Mouse (Mus musculus) testis, postnatal 14 days (tissue): ENCODE data around the gene Serp1.

Experiments used
- DNase-seq: peaks from one replicate; pipeline ENCODE4 v3.0.0; 2021; ENCODE audit warnings: low spot score

Gene Serp1

DNA sequence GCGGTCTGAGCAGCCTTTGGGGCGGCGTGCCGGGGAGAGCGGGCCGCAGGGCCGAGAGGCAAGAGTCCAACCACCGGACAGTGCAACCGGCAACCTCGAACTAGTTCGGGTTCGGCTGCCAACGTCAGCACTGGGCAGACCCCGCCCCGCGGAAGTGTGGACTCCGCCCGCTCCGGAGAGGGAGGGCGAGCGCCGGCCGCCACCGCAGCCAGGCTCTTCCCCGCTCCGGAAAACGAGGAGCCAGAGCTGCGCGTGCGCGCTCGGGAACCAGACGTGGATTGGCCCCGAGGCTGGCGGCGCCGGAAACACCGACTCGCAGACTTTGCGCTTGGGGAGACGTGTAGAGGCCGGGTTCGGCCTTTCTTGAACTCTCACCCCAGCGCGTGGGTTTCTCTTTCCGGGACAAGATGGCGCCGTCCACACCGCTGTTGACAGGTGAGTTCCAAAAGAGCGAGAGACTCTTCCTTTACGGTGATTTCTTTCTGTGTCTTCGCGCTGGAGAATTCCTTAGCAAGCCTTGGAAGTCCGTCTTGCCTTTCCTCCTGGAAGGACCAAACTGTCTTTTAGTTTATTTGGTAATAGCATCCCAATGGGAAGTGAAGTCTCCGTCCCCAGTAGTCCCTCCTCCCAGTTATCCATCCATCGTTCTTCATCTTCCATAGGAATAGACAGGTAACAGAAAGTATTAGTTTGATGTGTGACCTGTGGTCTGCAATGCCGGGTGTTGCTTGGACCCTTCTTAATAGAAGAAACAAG is at the start of gene Serp1, which contains the start of gene Eif2a:
Serp1 (minus strand) TSS at position 241 of the 756 bp plus-strand sequence.
Eif2a (plus strand) TSS at position 170 of the 756 bp plus-strand sequence.
- peak; percentile 97 for DNase-seq

DNA sequence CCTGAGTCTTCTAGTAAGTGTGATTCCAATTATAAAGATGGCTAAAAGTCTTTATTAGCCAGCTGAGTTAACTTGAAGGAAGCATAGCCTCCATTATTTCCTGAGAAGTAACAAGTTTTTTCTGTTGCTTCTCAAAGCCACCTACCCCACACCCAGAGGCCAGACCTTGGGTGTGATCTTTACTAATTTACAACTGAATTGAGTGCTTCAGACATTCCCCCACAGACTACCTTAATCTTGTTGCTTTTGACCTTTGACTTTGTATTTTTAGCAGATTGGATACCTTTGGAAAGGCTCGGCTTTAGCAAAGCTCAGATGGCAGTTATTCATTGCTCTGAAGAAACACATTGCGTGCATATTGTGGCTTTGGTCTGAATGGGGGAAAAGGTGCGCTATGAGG is 45.1 kb upstream of the Serp1 start:
- no peak for DNase-seq

- DNase-seq, result peak; percentile 43
Measured at GRCm38 (mm10) chr3:58561437-58561836, 35.7 kb upstream of the Serp1 start.

DNA sequence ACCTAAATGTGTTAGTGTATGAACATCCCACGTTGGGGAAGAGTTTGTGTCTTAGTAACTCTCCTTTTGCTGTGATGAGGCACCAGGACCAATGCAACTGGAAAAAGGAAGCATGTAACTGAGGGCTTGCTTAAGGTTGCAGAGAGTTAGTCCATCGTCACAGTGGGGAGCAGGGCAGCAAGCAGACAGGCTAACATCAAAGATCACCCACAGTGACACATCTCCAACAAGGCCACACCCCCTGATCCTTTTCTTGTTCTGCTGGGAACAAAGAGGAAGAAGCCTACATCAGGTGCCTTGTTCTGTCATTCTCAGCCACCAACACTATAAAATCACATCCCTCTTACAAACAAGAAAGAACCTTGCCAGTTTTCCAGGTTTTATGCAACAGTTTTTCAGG is 34.2 kb upstream of the Serp1 start:
- DNase-seq, result no peak

GRCm38 (mm10) chr3:58556649-58557048 is 31.0 kb upstream of the Serp1 start:
- DNase-seq, result no peak

- DNase-seq, result no peak
Measured at GRCm38 (mm10) chr3:58552001-58552811, 26.5 kb upstream of the Serp1 start.

DNA sequence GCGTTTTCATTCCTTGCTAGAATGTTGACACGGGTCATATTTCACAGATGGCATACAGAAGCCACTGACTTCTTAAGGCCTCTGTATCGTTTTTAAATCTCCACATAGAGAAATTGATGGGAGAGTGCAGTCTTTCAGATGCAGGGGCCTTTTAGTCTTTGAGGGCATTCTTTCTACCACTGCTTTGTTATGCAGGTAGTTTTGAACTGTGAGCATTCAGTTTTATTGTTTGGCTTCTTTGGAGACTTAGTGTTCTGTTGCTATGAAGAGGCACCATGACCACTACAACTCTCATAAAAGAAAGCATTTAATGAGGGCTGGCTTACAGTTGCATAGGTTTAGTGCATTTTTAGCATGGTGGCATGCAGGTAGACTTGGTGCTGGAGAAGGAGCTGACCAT is 10.9 kb upstream of the Serp1 start:
- DNase-seq, result no peak

- DNase-seq, result no peak
Measured at GRCm38 (mm10) chr3:58526408-58526737, 681 bp upstream of the Serp1 start.

DNA sequence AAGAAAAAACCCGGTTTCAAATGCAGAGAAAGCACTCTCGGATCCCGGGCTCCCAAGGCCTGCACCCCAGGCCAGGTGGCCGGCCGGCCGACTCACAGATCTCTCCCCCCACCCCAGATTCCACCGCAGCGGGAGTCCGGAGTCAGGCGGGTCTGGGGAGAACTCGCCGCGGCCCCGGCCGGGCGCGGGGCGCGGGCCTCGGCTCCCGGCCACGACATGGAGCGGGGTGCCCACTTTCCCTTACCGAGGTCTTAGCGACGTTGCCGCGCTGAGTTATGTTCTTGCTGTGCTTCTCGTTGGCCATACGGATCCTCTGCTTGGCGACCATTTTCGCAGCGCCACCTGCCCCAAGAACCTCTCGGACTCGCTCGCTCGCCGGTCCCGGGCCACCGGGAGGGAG is 526 bp downstream of the Serp1 start:
- DNase-seq, result peak; percentile 54

GRCm38 (mm10) chr3:58524246-58524645 is 1.4 kb downstream of the Serp1 start:
- DNase-seq, result no peak

- no peak for DNase-seq
Measured at GRCm38 (mm10) chr3:58523386-58523785, 2.3 kb downstream of the Serp1 start.

DNA sequence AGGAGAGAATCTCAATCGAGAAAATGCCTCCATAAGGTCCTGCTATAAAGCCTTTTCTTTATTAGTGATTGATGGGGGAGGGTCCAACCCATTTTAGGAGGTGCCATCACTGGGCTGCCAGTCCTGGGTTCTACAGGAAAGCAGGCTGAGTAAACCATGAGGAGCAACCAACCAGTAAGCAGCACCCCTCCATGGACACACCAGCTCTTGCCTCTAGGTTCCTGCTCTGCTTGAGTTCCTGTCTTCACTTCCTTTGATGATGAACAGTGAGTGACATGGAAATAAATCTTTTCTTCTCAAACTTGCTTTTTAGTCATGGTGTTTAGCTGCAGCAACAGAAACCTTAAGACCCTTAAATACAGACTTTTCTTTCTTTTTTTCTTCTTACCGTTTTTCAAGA is 4.3 kb downstream of the Serp1 start:
- no peak for DNase-seq

DNA sequence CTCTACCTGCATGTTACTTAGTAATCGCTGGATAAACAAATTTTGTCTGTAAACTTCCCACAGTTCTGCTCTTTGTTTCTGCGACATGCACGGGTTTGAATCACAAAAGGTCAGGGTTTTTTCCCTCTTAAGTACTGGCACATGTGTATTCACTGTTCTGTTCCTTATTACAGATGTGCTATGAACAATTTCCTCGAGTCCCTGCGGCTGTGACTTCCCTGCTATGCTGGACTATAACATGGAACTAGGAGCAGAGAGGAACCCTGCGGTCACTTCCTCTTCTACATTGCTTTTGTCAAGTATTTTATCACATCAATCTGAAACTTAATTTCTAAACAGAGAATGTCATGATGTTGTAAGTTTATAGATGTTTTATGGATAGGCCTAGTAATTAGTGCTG is 5.4 kb downstream of the Serp1 start:
- DNase-seq, result no peak

DNA sequence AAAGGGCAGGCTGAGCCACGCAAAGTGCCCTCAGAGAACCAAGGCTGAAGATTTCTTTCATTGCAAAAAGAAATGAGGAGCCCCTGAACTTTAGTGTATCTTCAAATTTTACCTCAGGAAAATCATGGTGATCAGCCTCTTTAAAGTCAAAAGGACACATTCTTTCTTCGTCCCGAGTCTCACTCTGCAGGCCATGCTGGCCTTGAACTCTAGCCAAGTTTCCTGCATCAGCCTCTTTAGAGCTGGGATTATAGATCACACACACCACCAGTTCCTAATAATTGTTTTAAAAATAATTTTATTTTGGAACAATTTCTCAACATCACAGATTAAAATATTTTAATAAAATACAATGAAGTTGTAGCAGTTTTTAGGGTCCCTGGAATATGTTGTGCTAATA is 6.2 kb downstream of the Serp1 start:
- no peak for DNase-seq

DNA sequence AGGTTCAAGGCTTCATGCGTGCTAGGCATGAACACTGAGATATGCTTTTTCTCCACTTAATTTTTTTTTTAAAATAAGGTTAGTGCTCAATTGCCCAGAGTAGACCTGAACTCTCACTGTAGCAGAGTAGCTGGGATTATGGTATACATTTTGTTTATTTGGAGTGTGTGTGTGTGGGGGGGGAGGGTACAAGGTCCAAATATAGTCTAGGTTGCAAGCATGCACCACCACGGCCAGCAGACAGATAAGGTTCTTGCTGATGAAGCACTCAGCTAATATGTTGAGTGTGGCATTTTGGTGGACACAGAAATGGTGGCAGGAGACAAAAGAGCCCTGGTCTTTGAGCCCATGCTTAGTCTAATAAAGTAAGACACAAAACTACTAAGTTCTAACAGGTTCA is 6.7 kb downstream of the Serp1 start:
- DNase-seq, result no peak

DNA sequence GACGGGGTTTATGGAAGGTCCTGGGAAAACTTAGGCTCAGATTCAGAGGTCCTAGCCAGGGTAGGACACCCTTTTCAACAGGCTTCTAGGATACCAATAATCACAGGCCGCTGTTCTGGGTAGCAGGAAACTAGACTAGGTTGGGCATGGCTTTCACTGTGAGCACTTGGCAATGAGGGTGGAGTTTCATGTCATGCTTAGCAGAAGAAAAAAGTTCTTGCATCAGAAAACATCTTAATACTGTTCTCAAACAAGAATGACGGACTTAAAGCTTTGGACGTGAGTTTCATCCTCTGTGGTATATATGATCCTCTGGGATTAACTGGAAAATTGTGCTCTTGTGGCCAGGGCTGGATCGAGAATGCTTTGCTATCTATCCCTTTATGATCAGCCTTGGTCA is 7.9 kb downstream of the Serp1 start:
- DNase-seq, result no peak

DNA sequence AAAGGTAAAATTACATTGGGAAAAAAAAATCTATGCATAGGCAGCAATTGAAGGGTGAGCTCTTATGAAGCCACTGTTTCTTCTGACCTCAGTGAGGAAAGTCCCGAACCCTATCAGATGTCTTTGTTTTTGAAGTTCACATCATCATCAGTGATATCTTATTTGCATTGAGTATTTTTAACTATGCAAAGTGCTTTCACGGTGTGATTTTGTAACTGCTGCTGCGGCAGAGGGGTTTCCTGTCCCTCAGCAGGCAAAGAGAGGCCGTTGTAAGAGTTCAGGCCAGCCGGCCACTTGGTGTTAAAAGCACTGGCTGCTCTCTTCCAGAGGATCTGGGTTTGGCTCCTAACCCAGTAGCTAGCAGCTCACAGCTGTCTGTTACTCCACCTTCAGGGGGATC is 8.4 kb downstream of the Serp1 start:
- DNase-seq, result no peak

GRCm38 (mm10) chr3:58516602-58516976 is 9.1 kb downstream of the Serp1 start:
- DNase-seq, result no peak

- DNase-seq, result no peak
Measured at GRCm38 (mm10) chr3:58515947-58516601, 9.6 kb downstream of the Serp1 start.

GRCm38 (mm10) chr3:58513483-58513882 is 12.2 kb downstream of the Serp1 start:
- DNase-seq, result no peak

DNA sequence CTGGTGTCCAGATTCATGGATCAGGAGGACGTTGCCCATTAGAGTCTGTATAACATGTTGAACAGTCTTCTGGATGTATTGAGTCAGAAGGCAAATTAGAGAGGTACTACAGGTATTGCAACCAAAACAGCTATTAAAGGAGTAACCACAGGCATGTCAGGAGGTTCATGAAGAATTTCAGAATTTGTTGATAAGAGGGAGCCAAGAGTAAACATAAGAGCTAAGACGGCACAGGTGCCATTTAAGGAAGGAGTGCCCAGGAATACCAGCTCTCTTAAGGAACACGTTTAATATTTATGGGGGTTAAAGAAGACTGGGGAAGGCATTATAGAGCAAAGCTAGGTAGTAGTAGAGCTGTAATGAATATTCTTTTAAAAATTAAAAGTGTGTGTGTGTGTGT is 13.0 kb downstream of the Serp1 start:
- DNase-seq, result no peak

- DNase-seq, result no peak
Measured at GRCm38 (mm10) chr3:58511581-58511980, 14.1 kb downstream of the Serp1 start.
